Mouse (Mus musculus) MEL (cell line): ENCODE data around the gene Olfr1367. TPM values are rescaled to one million over a fixed set of nuclear protein-coding genes. Genes with fewer than 3 reads are reported as not detected.

Experiments used
- DNase-seq: peaks from one replicate; pipeline ENCODE4 v3.0.0; 2011; ENCODE audit warnings: low read depth, low spot score
- H3K27ac ChIP-seq: 2 replicates; pipeline ENCODE4 v1.5.1; 2012; ENCODE audit warnings: low read depth, mild to moderate bottlenecking, control low read depth, low read length, moderate library complexity; ENCODE audit not compliant: control insufficient read depth
- H3K27me3 ChIP-seq, 2 experiments: fragments of 150-350 bp in 1 of 2; sonication (generic) in 1 of 2; 2 replicates each; pipeline ENCODE4 v1.6.1; 2012; ENCODE audit warnings: low read length in 2 of 2, mild to moderate bottlenecking in 2 of 2, improper control_type of control experiment in 1 of 2, moderate library complexity in 1 of 2; ENCODE audit not compliant: insufficient read depth in 2 of 2, control insufficient read depth in 1 of 2
- H3K36me3 ChIP-seq, 2 experiments: 2 replicates each; pipeline ENCODE4 v1.6.1; 2012 to 2014; ENCODE audit warnings: low read length in 2 of 2, improper control_type of control experiment in 1 of 2, inconsistent platforms in 1 of 2, mild to moderate bottlenecking in 1 of 2; ENCODE audit not compliant: insufficient read depth in 2 of 2, control insufficient read depth in 1 of 2
- H3K4me1 ChIP-seq, 2 experiments: fragments of 150-350 bp in 1 of 2; sonication (generic) in 1 of 2; 2 replicates each; pipeline ENCODE4 v1.6.1; 2012; ENCODE audit warnings: low read length in 2 of 2, improper control_type of control experiment in 1 of 2, mild to moderate bottlenecking in 1 of 2; ENCODE audit not compliant: insufficient read depth in 2 of 2, control insufficient read depth in 1 of 2
- H3K4me3 ChIP-seq, 2 experiments: fragments of 150-350 bp in 1 of 2; sonication (generic) in 1 of 2; 2 replicates each; pipeline ENCODE4 v1.5.1; 2012; ENCODE audit warnings: low read depth in 2 of 2, low read length in 2 of 2, mild to moderate bottlenecking in 2 of 2, moderate library complexity in 2 of 2, control low read depth in 1 of 2, improper control_type of control experiment in 1 of 2; ENCODE audit not compliant: control insufficient read depth in 1 of 2, insufficient read depth in 1 of 2
- H3K79me2 ChIP-seq: 2 replicates; pipeline ENCODE4 v1.6.1; 2012; ENCODE audit warnings: mild to moderate bottlenecking, low read length, moderate library complexity; ENCODE audit not compliant: control insufficient read depth, poor library complexity, insufficient read depth
- H3K9ac ChIP-seq: 2 replicates; pipeline ENCODE4 v1.6.1; 2012; ENCODE audit warnings: low read depth, mild to moderate bottlenecking, control low read depth, low read length, moderate library complexity; ENCODE audit not compliant: control insufficient read depth, poor library complexity, severe bottlenecking
- H3K9me3 ChIP-seq: fragments of 150-350 bp; sonication (generic); replicated peaks from 2 replicates; pipeline ENCODE4 v1.6.1; 2012; ENCODE audit warnings: mild to moderate bottlenecking, low read length, improper control_type of control experiment, moderate library complexity; ENCODE audit not compliant: insufficient read depth
- CHD2 ChIP-seq: IDR thresholded peaks from 2 replicates; pipeline ENCODE4 v1.6.1; 2011; ENCODE audit warnings: low read length, improper control_type of control experiment
- CTCF ChIP-seq, 3 experiments: IDR thresholded peaks in 2 of 3; conservative IDR thresholded peaks in 1 of 3; 2 replicates each; pipeline ENCODE4 v1.5.1; 2011 to 2012; ENCODE audit warnings: low read length in 3 of 3, low read depth in 2 of 3, mild to moderate bottlenecking in 2 of 3, improper control_type of control experiment in 1 of 3, inconsistent platforms in 1 of 3, mixed read lengths in 1 of 3, moderate library complexity in 1 of 3; ENCODE audit not compliant: control insufficient read depth in 1 of 3, insufficient read depth in 1 of 3, poor library complexity in 1 of 3, severe bottlenecking in 1 of 3
- ELF1 ChIP-seq: IDR thresholded peaks from 2 replicates; pipeline ENCODE4 v1.6.1; 2014; ENCODE audit warnings: low read depth, mild to moderate bottlenecking, inconsistent platforms, low read length, improper control_type of control experiment, moderate library complexity
- HCFC1 ChIP-seq: IDR thresholded peaks from 2 replicates; pipeline ENCODE4 v1.6.1; 2012; ENCODE audit warnings: low read depth, mild to moderate bottlenecking, inconsistent platforms, low read length, improper control_type of control experiment, moderate library complexity
- JUND ChIP-seq: IDR thresholded peaks from 2 replicates; pipeline ENCODE4 v1.6.1; 2011; ENCODE audit warnings: low read depth, mild to moderate bottlenecking, improper control_type of control experiment, low read length
- MAFK ChIP-seq: IDR thresholded peaks from 2 replicates; pipeline ENCODE4 v1.6.1; 2011; ENCODE audit warnings: low read depth, mild to moderate bottlenecking, low read length, improper control_type of control experiment, borderline replicate concordance
- MAX ChIP-seq: IDR thresholded peaks from 2 replicates; pipeline ENCODE4 v1.6.1; 2011; ENCODE audit warnings: low read length, improper control_type of control experiment
- MAZ ChIP-seq: IDR thresholded peaks from 2 replicates; pipeline ENCODE4 v1.6.1; 2012; ENCODE audit warnings: low read depth, mild to moderate bottlenecking, inconsistent platforms, low read length, improper control_type of control experiment
- MEF2A ChIP-seq: IDR thresholded peaks from 2 replicates; pipeline ENCODE4 v1.6.1; 2014; ENCODE audit warnings: low read depth, mild to moderate bottlenecking, inconsistent platforms, low read length, improper control_type of control experiment; ENCODE audit not compliant: poor library complexity, insufficient replicate concordance, severe bottlenecking; ENCODE audit errors: extremely low read depth
- MYB ChIP-seq: IDR thresholded peaks from 2 replicates; pipeline ENCODE4 v1.6.1; 2011; ENCODE audit warnings: mild to moderate bottlenecking, low read depth, low read length, improper control_type of control experiment
- NELFE ChIP-seq: IDR thresholded peaks from 2 replicates; pipeline ENCODE4 v1.6.1; 2011; ENCODE audit warnings: low read depth, low read length, improper control_type of control experiment
- NRF1 ChIP-seq: IDR thresholded peaks from 2 replicates; pipeline ENCODE4 v1.6.1; 2014; ENCODE audit warnings: low read depth, mild to moderate bottlenecking, inconsistent platforms, low read length, improper control_type of control experiment, moderate library complexity; ENCODE audit not compliant: poor library complexity, insufficient read depth, severe bottlenecking
- POLR2A ChIP-seq, 2 experiments: IDR thresholded peaks; 2 replicates each; pipeline ENCODE4 v1.6.1; 2011 to 2012; ENCODE audit warnings: low read length in 2 of 2, mild to moderate bottlenecking in 2 of 2, control low read depth in 1 of 2, improper control_type of control experiment in 1 of 2, low read depth in 1 of 2, moderate library complexity in 1 of 2; ENCODE audit not compliant: control insufficient read depth in 1 of 2, insufficient read depth in 1 of 2, poor library complexity in 1 of 2
- POLR2AphosphoS5 ChIP-seq: IDR thresholded peaks from 2 replicates; pipeline ENCODE4 v1.6.1; 2012; ENCODE audit warnings: low read depth, borderline replicate concordance, mild to moderate bottlenecking, inconsistent platforms, low read length, moderate library complexity, mixed read lengths
- TAL1 ChIP-seq: IDR thresholded peaks from 2 replicates; pipeline ENCODE4 v1.6.1; 2012; ENCODE audit warnings: mild to moderate bottlenecking, inconsistent platforms, low read length, moderate library complexity, mixed read lengths
- TBP ChIP-seq: IDR thresholded peaks from 2 replicates; pipeline ENCODE4 v1.8.0; 2011; ENCODE audit warnings: low read depth, low read length, improper control_type of control experiment
- TCF12 ChIP-seq: IDR thresholded peaks from 2 replicates; pipeline ENCODE4 v1.6.1; 2014; ENCODE audit warnings: low read depth, mild to moderate bottlenecking, inconsistent platforms, low read length, improper control_type of control experiment, moderate library complexity
- ZMIZ1 ChIP-seq: IDR thresholded peaks from 2 replicates; pipeline ENCODE4 v1.6.1; 2012; ENCODE audit warnings: low read depth, mild to moderate bottlenecking, inconsistent platforms, low read length, improper control_type of control experiment, moderate library complexity
- ZNF384 ChIP-seq: IDR thresholded peaks from 2 replicates; pipeline ENCODE4 v1.6.1; 2012; ENCODE audit warnings: low read depth, mild to moderate bottlenecking, inconsistent platforms, low read length, improper control_type of control experiment
- polyA plus RNA-seq, 2 experiments: library from polyadenylated mRNA; stranded (reverse) in 1 of 2; unstranded in 1 of 2; fragments of >175 nt in 1 of 2; fragments of >200 nt in 1 of 2; gene quantifications; 2 replicates each; pipeline versions ENCODE4 v1.2.1 to v1.2.4; 2012; ENCODE audit warnings: low replicate concordance in 2 of 2, low read depth in 1 of 2; ENCODE audit not compliant: insufficient read length in 2 of 2, insufficient read depth in 1 of 2, missing spikeins in 1 of 2
- total RNA-seq: library from RNA; depleted of rRNA; stranded (reverse); fragments of 300-350 nt; gene quantifications from 2 replicates; pipeline ENCODE4 v1.2.3, GENCODE M21; 2012

The Olfr1367 gene
- total and polyA plus RNA-seq, 3 experiments, result not detected

DNA sequence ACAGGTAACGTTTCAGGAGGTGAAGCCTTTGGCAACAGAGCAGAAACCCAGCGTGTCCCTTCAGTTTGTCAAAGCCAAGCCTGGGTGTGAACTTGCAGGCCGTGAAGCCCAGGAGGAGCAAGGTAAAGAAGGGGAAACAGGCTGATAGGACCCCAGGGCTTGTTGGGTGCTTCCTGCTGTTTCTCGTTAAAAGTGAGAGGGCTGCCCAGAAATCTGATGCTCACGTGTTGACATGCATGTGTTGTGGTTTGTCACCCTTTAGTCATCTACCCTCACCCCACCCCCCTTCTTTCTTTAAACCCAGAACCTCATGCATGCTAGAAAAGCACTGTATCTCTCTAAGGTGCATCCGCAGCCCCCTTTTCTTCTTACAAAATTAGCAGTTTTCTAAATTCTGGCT, 19.9 kb downstream of the Olfr1367 start:
- peaks cover 0 to 41% of the 10 kb centered on the region in 2 experiments; a peak in 3 of 4 replicates for H3K36me3 ChIP-seq
- no peak overlapping the region for H3K9ac ChIP-seq
- no peaks in the 10 kb centered on the region for H3K27me3 ChIP-seq
- no peak for DNase-seq
- TF ChIP-seq TCF12, result no peak
- TF ChIP-seq MAZ, result no peak
- no peak for TF ChIP-seq TBP
- no peak for TF ChIP-seq POLR2AphosphoS5
- no peak for TF ChIP-seq TAL1
- TF ChIP-seq MEF2A, result no peak
- TF ChIP-seq ELF1, result no peak
- TF ChIP-seq MYB, result no peak
- TF ChIP-seq NRF1, result no peak
- TF ChIP-seq MAX, result no peak
- TF ChIP-seq JUND, result no peak
- TF ChIP-seq CHD2, result no peak
- no peak for TF ChIP-seq CTCF (IDR thresholded peaks at IDR 0.05 in 2 of 3, conservative IDR thresholded peaks at IDR 0.05 in 1 of 3; ENCODE audit: control insufficient read depth in 1 of 3, insufficient read depth in 1 of 3, low read depth in 2 of 3, low read length in 3 of 3, poor library complexity in 1 of 3, severe bottlenecking in 1 of 3)
- TF ChIP-seq ZNF384, result no peak
- TF ChIP-seq HCFC1, result no peak
- no peaks in the 10 kb centered on the region for H3K9me3 ChIP-seq
- H3K4me3 ChIP-seq, result no peak overlapping the region
- H3K4me1 ChIP-seq, result peaks cover 5 to 8% of the 10 kb centered on the region in 2 experiments; a peak in 3 of 4 replicates
- peaks cover 2% of the 10 kb centered on the region for H3K79me2 ChIP-seq
- H3K27ac ChIP-seq, result no peak overlapping the region

DNA sequence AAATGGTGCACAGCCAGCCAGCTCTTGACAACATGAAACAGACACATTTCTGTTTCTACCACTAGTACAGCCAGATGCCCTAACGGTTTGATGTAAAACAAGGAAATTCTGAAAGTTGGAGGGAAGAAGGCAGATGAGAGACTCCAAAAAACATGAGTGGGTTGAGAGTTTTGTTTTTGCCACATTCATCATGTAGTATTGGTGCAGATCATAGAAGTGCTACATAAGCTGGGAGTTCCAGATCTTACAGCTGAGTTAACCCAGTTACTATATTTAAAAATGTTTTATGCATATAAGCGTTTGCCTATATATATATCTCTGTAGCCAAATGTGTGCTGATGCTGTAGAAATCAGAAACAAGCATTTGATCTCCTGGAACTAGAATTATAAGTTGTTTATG, 26.0 kb downstream of the Olfr1367 start:
- Histone ChIP-seq H3K4me3 (no peak overlapping the region), H3K9me3 (no peaks in the 10 kb centered on the region), H3K36me3 (peaks cover 0 to 17% of the 10 kb centered on the region in 2 experiments; a peak in 3 of 4 replicates), H3K27ac (no peak overlapping the region), H3K9ac (no peak overlapping the region), H3K4me1 (peaks cover 3 to 5% of the 10 kb centered on the region in 2 experiments; a peak in 2 of 4 replicates), H3K79me2 (no peaks in the 10 kb centered on the region; the same call in none of the 2 replicates), H3K27me3 (no peaks in the 10 kb centered on the region)
- TF ChIP-seq ZMIZ1, result no peak
- DNase-seq, result no peak

DNA sequence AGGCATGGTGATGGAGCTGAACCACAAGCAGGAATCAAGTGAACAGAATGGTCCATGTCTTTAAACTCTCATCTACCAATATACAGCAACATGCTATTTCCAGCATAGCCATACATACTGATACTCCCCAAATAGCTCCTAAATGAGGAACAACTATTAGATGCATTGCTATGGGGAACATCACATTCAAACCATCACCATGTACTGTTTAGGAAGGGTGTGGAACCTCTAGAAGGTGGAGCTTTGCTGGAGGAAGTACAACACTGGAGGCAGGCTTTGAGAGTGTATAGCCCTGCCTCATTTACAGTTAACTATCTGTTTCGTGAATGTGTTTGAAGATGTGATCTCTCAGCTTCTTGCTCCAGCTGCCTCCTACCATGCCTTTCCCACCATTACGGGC, 31.1 kb downstream of the Olfr1367 start:
- Histone ChIP-seq H3K4me1 (no peaks in the 10 kb centered on the region), H3K79me2 (no peaks in the 10 kb centered on the region), H3K9me3 (no peaks in the 10 kb centered on the region), H3K27ac (no peak overlapping the region)
- DNase-seq, result peak; percentile 63
- TF ChIP-seq NELFE (no peak), TCF12 (no peak), TAL1 (no peak), POLR2A (IDR thresholded peaks at IDR 0.05; ENCODE audit: control insufficient read depth in 1 of 2, insufficient read depth in 1 of 2, low read depth in 1 of 2, low read length in 2 of 2, poor library complexity in 1 of 2) (no peak), ELF1 (no peak), MAFK (no peak), MAZ (no peak)
- TF ChIP-seq, all 39 proteins: peak for 0
- no peaks in the 10 kb centered on the region for H3K27me3 ChIP-seq
- H3K4me3 ChIP-seq, result no peak overlapping the region
- H3K36me3 ChIP-seq, result no peaks in the 10 kb centered on the region
- no peak overlapping the region for H3K9ac ChIP-seq
